ENCODE assay signal across 9 mouse cellular contexts in the genomic region with DNA sequence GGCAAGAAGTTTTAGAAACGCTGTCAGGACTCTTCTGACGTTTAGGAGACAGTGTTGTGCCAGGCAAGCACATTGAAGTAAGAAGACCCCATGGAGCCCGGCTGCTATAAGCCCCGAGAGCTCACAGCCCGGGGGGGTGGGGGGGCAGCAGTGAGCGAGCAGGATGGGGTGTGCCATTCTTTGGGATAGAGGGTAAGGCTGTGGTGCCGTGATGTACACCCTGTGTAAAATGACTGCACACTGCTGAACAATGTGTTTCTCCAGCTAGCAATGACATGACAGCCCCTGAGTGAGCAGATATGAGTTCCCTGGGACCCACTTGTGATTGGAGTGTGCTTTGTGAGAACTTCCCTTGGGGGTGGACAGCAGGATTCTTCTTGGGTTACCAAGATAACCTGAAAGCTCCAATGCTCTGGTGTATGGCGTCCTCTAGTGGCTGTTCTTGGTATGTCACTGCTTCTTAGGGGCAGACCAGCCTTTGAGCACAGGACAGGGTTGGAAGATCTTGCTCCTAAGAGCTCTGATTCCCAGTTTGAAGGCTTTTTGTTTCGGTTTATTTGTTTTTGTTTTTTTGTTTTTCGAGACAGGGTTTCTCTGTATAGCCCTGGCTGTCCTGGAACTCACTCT. TPM values are rescaled to one million over a fixed set of nuclear protein-coding genes. Genes with fewer than 3 reads are reported as not detected.
DNase-seq lines count a peak whose midpoint lies in the region; ATAC-seq and TF ChIP-seq lines count a peak whose summit lies in the region.
"Had no signal": no experiment of that assay in that cellular context is flagged by ENCODE, and none has a peak within 500 bp of the region (broad histone marks: within the 10 kb centered on the region; RNA-seq: fewer than 3 reads in every experiment).

No protein-coding gene starts in this region.

- peaks cover 8 to 21% of the 10 kb centered on the region in 2 experiments; a peak in 3 of 4 replicates for H3K4me1 ChIP-seq in CH12.LX (ENCODE audit: control insufficient read depth in 1 of 2, insufficient read depth in 2 of 2)
- no peaks in the 10 kb centered on the region; the same call in 1 of the 2 replicates for H3K4me1 ChIP-seq in embryonic facial prominence, embryonic 14.5 days (ENCODE audit: control insufficient read depth, insufficient read depth, low read length)
- H3K4me1 ChIP-seq in lung, postnatal 0 days (ENCODE audit: insufficient read depth, low read depth, low read length), result no peaks in the 10 kb centered on the region

- TF ChIP-seq EP300 in CH12.LX (IDR thresholded peaks at IDR 0.05; ENCODE audit: low read length), result no peak
- no peak for TF ChIP-seq EP300 in lung, postnatal 0 days (IDR thresholded peaks at IDR 0.05)

- H3K4me2 ChIP-seq in CH12.LX (ENCODE audit: insufficient read depth, low read depth, poor library complexity, severe bottlenecking), result no peak overlapping the region
- H3K4me2 ChIP-seq in embryonic facial prominence, embryonic 14.5 days (ENCODE audit: low read depth, low read length), result no peak overlapping the region
- H3K4me2 ChIP-seq in lung, postnatal 0 days (replicated peaks; ENCODE audit: low read depth, low read length), result no peak overlapping the region
- H3K4me2 ChIP-seq: heart, embryonic 13.5 days had no signal

- no peaks in the 10 kb centered on the region for H3K9me3 ChIP-seq in CH12.LX (replicated peaks; ENCODE audit: low read length)
- H3K9me3 ChIP-seq in embryonic facial prominence, embryonic 14.5 days (ENCODE audit: control insufficient read depth, low read length), result no peaks in the 10 kb centered on the region
- H3K9me3 ChIP-seq in lung, postnatal 0 days (ENCODE audit: low read length), result no peaks in the 10 kb centered on the region
- H3K9me3 ChIP-seq: heart, embryonic 13.5 days had no signal

- DNase-seq in CH12.LX (ENCODE audit: extremely low read depth), result peak; percentile 86
- DNase-seq in adrenal gland, postnatal 25 days, result peak; percentile 79
- peak; percentile 87 for DNase-seq in embryonic facial prominence, embryonic 14.5 days (ENCODE audit: low spot score)
- DNase-seq in heart, postnatal 10 days, result peak; percentile 89 to 95
- DNase-seq in large intestine, adult 2 months (ENCODE audit: low read depth, low spot score), result peak; percentile 67
- peak; percentile 85 for DNase-seq in lung, postnatal 0 days (ENCODE audit: low spot score)
- peak; percentile 68 for DNase-seq in retina, adult 2 months (ENCODE audit: low read depth, low spot score)
- peak; percentile 72 to 81 for DNase-seq in thymus, postnatal 36 days

- no peaks in the 10 kb centered on the region for H3K36me3 ChIP-seq in CH12.LX (replicated peaks in 1 of 2; ENCODE audit: control insufficient read depth in 1 of 2, insufficient read depth in 1 of 2, low read length in 1 of 2)
- peaks cover 26% of the 10 kb centered on the region; the same call in 1 of the 2 replicates for H3K36me3 ChIP-seq in embryonic facial prominence, embryonic 14.5 days (ENCODE audit: control insufficient read depth, insufficient read depth, low read length)
- H3K36me3 ChIP-seq in lung, postnatal 0 days (ENCODE audit: insufficient read depth, low read length), result no peaks in the 10 kb centered on the region

- no peak overlapping the region for H3K4me3 ChIP-seq in CH12.LX (replicated peaks in 1 of 3; ENCODE audit: low read depth in 2 of 3, low read length in 2 of 3, poor library complexity in 1 of 3)
- H3K4me3 ChIP-seq in embryonic facial prominence, embryonic 14.5 days (ENCODE audit: low read depth, low read length), result no peak overlapping the region
- no peak overlapping the region for H3K4me3 ChIP-seq in lung, postnatal 0 days (ENCODE audit: low read depth, low read length)
- H3K4me3 ChIP-seq: heart, embryonic 13.5 days had no signal

- no peaks in the 10 kb centered on the region for H3K27me3 ChIP-seq in CH12.LX (replicated peaks)
- no peaks in the 10 kb centered on the region for H3K27me3 ChIP-seq in embryonic facial prominence, embryonic 14.5 days (replicated peaks; ENCODE audit: control insufficient read depth, insufficient read depth, low read length)
- no peaks in the 10 kb centered on the region for H3K27me3 ChIP-seq in lung, postnatal 0 days (replicated peaks; ENCODE audit: insufficient read depth, low read length)
- H3K27me3 ChIP-seq: heart, embryonic 13.5 days had no signal

- in situ Hi-C loops in CH12.LX (cut with MboI; ENCODE audit: low pct_ligation_motif_present, low pct_unique_long_range_greater_than_20kb, low sequenced_read_pairs), result no loop called here

- ATAC-seq in embryonic facial prominence, embryonic 14.5 days (ENCODE audit: low read depth), result peak; percentile 27; the same call in 1 of the 2 replicates
- peak; percentile 54 for ATAC-seq in lung, postnatal 0 days

- peak; percentile 100 for TF ChIP-seq RAD21 in CH12.LX (IDR thresholded peaks at IDR 0.05; ENCODE audit: low read depth, low read length)

- TF ChIP-seq CTCF in CH12.LX (conservative IDR thresholded peaks at IDR 0.05 in 1 of 2, IDR thresholded peaks at IDR 0.05 in 1 of 2; ENCODE audit: low read depth in 2 of 2, low read length in 2 of 2), result peak; percentile 99 to 100
- TF ChIP-seq CTCF in lung, postnatal 0 days (IDR thresholded peaks at IDR 0.05), result peak; percentile 100

- H3K79me2 ChIP-seq in CH12.LX (replicated peaks; ENCODE audit: control insufficient read depth, extremely low read depth, insufficient read depth, poor library complexity, severe bottlenecking), result no peaks in the 10 kb centered on the region

- 42% methylated on average over 10 of the region's 10 CpGs for WGBS in embryonic facial prominence, embryonic 14.5 days
- WGBS in large intestine, adult 2 months, result 59% methylated on average over 10 of the region's 10 CpGs
- WGBS in lung, postnatal 0 days, result 53% methylated on average over 10 of the region's 10 CpGs

- H3K9ac ChIP-seq in CH12.LX (ENCODE audit: insufficient read depth, low read depth), result no peak overlapping the region
- no peak overlapping the region for H3K9ac ChIP-seq in embryonic facial prominence, embryonic 14.5 days (ENCODE audit: low read depth, low read length)
- no peak overlapping the region for H3K9ac ChIP-seq in lung, postnatal 0 days (replicated peaks; ENCODE audit: low read depth)
- H3K9ac ChIP-seq: heart, embryonic 13.5 days had no signal

- dilution Hi-C loops in CH12.LX (cut with MboI; ENCODE audit: extremely low pct_ligation_motif_present, extremely low pct_unique_long_range_greater_than_20kb, low sequenced_read_pairs), result no loop called here

- no peak overlapping the region for H3K27ac ChIP-seq in CH12.LX (ENCODE audit: insufficient read depth, low read depth)
- no peak overlapping the region for H3K27ac ChIP-seq in embryonic facial prominence, embryonic 14.5 days (replicated peaks; ENCODE audit: low read depth, low read length)
- no peak overlapping the region for H3K27ac ChIP-seq in lung, postnatal 0 days (ENCODE audit: low read length)
- H3K27ac ChIP-seq: heart, embryonic 13.5 days had no signal

- TF ChIP-seq POLR2A in CH12.LX (IDR thresholded peaks at IDR 0.05; ENCODE audit: low read depth, low read length), result no peak

- intact Hi-C loops in heart, postnatal 10 days (cut with DNase I), result loop anchor here (1.0 to 5.0 kb wide), 5 partner anchors 34 to 398 kb away; no protein-coding TSS in a partner anchor

TF ChIP-seq in CH12.LX, 34 proteins besides CTCF, POLR2A, EP300 and RAD21 (continues in another document):
- TF ChIP-seq MAZ (IDR thresholded peaks at IDR 0.05; ENCODE audit: low read depth, low read length) (0 out of 2 replicates have a peak, but pooled peaks have one; percentile 39), CHD1 (IDR thresholded peaks at IDR 0.05; ENCODE audit: low read depth, low read length) (no peak), IRF4 (IDR thresholded peaks at IDR 0.05; ENCODE audit: low read depth, low read length) (peak; percentile 38; the same call in 1 of the 2 replicates), UBTF (IDR thresholded peaks at IDR 0.05; ENCODE audit: low read depth, low read length) (no peak), NELFE (IDR thresholded peaks at IDR 0.05; ENCODE audit: low read depth, low read length) (peak; percentile 59; the same call in 1 of the 2 replicates)

RNA-seq across cellular contexts. Expression of a gene that starts 25.0 kb away (rescaled TPM):
- total RNA-seq in CH12.LX (2012; rRNA removed) (5.7 and 5.9 TPM in 2 replicates), CH12.LX (2014; rRNA removed) (4.3 and 4.5 TPM in 2 replicates)
- polyA plus RNA-seq in CH12.LX (2012; ENCODE audit: insufficient read length, low read depth), result 5.7 and 8.4 TPM in 2 replicates
- 24.6 and 39.4 TPM in 2 replicates for total RNA-seq in adrenal gland, postnatal 25 days (2021)
- polyA plus RNA-seq in embryonic facial prominence, embryonic 14.5 days (2014; fragmentation: Nextera tagmentation; extraction: Ambion mirVana), result 68.7 and 81.8 TPM in 2 replicates
- total RNA-seq in heart, postnatal 10 days (2021), result 10 to 100 TPM; 57.2 to 63.7 TPM
- 22.5 and 27.7 TPM in 2 replicates for polyA plus RNA-seq in large intestine, adult 2 months (2012; rRNA removed)
- polyA plus RNA-seq in lung, postnatal 0 days (2015; fragmentation: Nextera tagmentation; extraction: Ambion mirVana), result 38.4 and 40.1 TPM in 2 replicates

RNA-seq across cellular contexts. Expression of a gene that starts 43.2 kb away (rescaled TPM):
- total RNA-seq in CH12.LX (2012; rRNA removed) (51.4 and 53.1 TPM in 2 replicates), CH12.LX (2014; rRNA removed) (26.4 and 27.7 TPM in 2 replicates)
- polyA plus RNA-seq in CH12.LX (2012; ENCODE audit: insufficient read length, low read depth), result 35.2 and 36.9 TPM in 2 replicates
- total RNA-seq in adrenal gland, postnatal 25 days (2021), result 67.9 and 83.9 TPM in 2 replicates
- 51.4 and 52.0 TPM in 2 replicates for polyA plus RNA-seq in embryonic facial prominence, embryonic 14.5 days (2014; fragmentation: Nextera tagmentation; extraction: Ambion mirVana)
- total RNA-seq in heart, postnatal 10 days (2021), result 10 to 100 TPM; 84.3 to 88.1 TPM
- polyA plus RNA-seq in large intestine, adult 2 months (2012; rRNA removed), result 51.5 and 58.3 TPM in 2 replicates
- 43.6 and 48.7 TPM in 2 replicates for polyA plus RNA-seq in lung, postnatal 0 days (2015; fragmentation: Nextera tagmentation; extraction: Ambion mirVana)

RNA-seq across cellular contexts. Expression of a gene that starts 58.0 kb away (rescaled TPM):
- total RNA-seq in CH12.LX (2012; rRNA removed) (43.4 and 43.6 TPM in 2 replicates), CH12.LX (2014; rRNA removed) (53.3 and 68.5 TPM in 2 replicates)
- 40.0 and 49.5 TPM in 2 replicates for polyA plus RNA-seq in CH12.LX (2012; ENCODE audit: insufficient read length, low read depth)
- total RNA-seq in adrenal gland, postnatal 25 days (2021), result 25.8 and 26.5 TPM in 2 replicates
- 45.1 and 48.1 TPM in 2 replicates for polyA plus RNA-seq in embryonic facial prominence, embryonic 14.5 days (2014; fragmentation: Nextera tagmentation; extraction: Ambion mirVana)
- 10 to 100 TPM; 54.9 to 59.9 TPM for total RNA-seq in heart, postnatal 10 days (2021)
- polyA plus RNA-seq in large intestine, adult 2 months (2012; rRNA removed), result 13.0 and 26.3 TPM in 2 replicates
- 19.8 and 23.0 TPM in 2 replicates for polyA plus RNA-seq in lung, postnatal 0 days (2015; fragmentation: Nextera tagmentation; extraction: Ambion mirVana)

RNA-seq across cellular contexts. Expression of a gene that starts 58.0 kb away (rescaled TPM):
- 11.4 and 12.4 TPM in 2 replicates for total RNA-seq in CH12.LX (2012; rRNA removed)
- total RNA-seq in CH12.LX (2014; rRNA removed), result 9.6 and 10.9 TPM in 2 replicates
- polyA plus RNA-seq in CH12.LX (2012; ENCODE audit: insufficient read length, low read depth), result 8.6 and 10.0 TPM in 2 replicates
- 12.2 and 17.1 TPM in 2 replicates for total RNA-seq in adrenal gland, postnatal 25 days (2021)
- polyA plus RNA-seq in embryonic facial prominence, embryonic 14.5 days (2014; fragmentation: Nextera tagmentation; extraction: Ambion mirVana), result 7.2 and 8.9 TPM in 2 replicates
- 10 to 100 TPM; 20.0 to 20.5 TPM for total RNA-seq in heart, postnatal 10 days (2021)
- polyA plus RNA-seq in large intestine, adult 2 months (2012; rRNA removed), result 7.1 and 11.6 TPM in 2 replicates
- polyA plus RNA-seq in lung, postnatal 0 days (2015; fragmentation: Nextera tagmentation; extraction: Ambion mirVana), result 6.3 TPM in 2 replicates
